Mouse (Mus musculus) bone marrow, adult 2 months (tissue): ENCODE results near the gene Mybpc2.

ENCODE experiments used
- CTCF ChIP-seq: fragments of 200-500 bp; IDR thresholded peaks from 2 replicates; pipeline ENCODE4 v1.5.1; 2011; ENCODE audit warnings: low read length, control low read depth; ENCODE audit not compliant: control insufficient read depth, insufficient read depth
- POLR2A ChIP-seq: fragments of 200-500 bp; IDR thresholded peaks from 2 replicates; pipeline ENCODE4 v1.6.1; 2011; ENCODE audit warnings: low read depth, mild to moderate bottlenecking, control low read depth, low read length, borderline replicate concordance; ENCODE audit not compliant: control insufficient read depth

- no peak for TF ChIP-seq CTCF
- TF ChIP-seq POLR2A = peak; percentile 55; the same call in 1 of the 2 replicates
Observed at GRCm38 (mm10) chr7:44469677-44470675, 54.5 kb downstream of the Mybpc2 start.
